Mouse (Mus musculus) liver, adult 2 months (tissue): ENCODE measurements around the gene Dcst2. TPM values are rescaled to one million over a fixed set of nuclear protein-coding genes. Genes with fewer than 3 reads are reported as not detected.

ENCODE experiments used
- DNase-seq: peaks from one replicate; pipeline ENCODE4 v3.0.0-alpha.2; 2011; ENCODE audit warnings: low read depth, low spot score; ENCODE audit errors: extremely low read depth
- H3K27ac ChIP-seq: fragments of 200-500 bp; replicated peaks from 2 replicates; pipeline ENCODE4 v1.5.1; 2012; ENCODE audit warnings: low read depth, mild to moderate bottlenecking, control low read depth, inconsistent platforms, low read length; ENCODE audit not compliant: insufficient read depth
- H3K27me3 ChIP-seq: fragments of 200-500 bp; 2 replicates; pipeline ENCODE4 v1.6.1; 2012; ENCODE audit warnings: mild to moderate bottlenecking, moderate library complexity, low read length, inconsistent platforms; ENCODE audit not compliant: control insufficient read depth, insufficient read depth
- H3K36me3 ChIP-seq: fragments of 200-500 bp; 2 replicates; pipeline ENCODE4 v1.6.1; 2012; ENCODE audit warnings: low read length, inconsistent platforms; ENCODE audit not compliant: control insufficient read depth, insufficient read depth
- H3K4me1 ChIP-seq: fragments of 200-500 bp; 2 replicates; pipeline ENCODE4 v1.6.1; 2011; ENCODE audit warnings: low read length; ENCODE audit not compliant: control insufficient read depth, insufficient read depth
- H3K4me3 ChIP-seq: fragments of 200-500 bp; 2 replicates; pipeline ENCODE4 v1.5.1; 2011; ENCODE audit warnings: low read depth, mild to moderate bottlenecking, control low read depth, low read length, moderate library complexity; ENCODE audit not compliant: insufficient read depth
- H3K79me2 ChIP-seq: fragments of 200-500 bp; 2 replicates; pipeline ENCODE4 v1.6.1; 2012; ENCODE audit warnings: inconsistent platforms, mild to moderate bottlenecking, low read length, moderate library complexity; ENCODE audit not compliant: control insufficient read depth, insufficient read depth
- H3K9ac ChIP-seq: fragments of 200-500 bp; 2 replicates; pipeline ENCODE4 v1.6.1; 2012; ENCODE audit warnings: low read depth, mild to moderate bottlenecking, control low read depth, inconsistent platforms, low read length
- CTCF ChIP-seq: fragments of 200-500 bp; IDR thresholded peaks from 2 replicates; pipeline ENCODE4 v1.5.1; 2011; ENCODE audit warnings: low read depth, low read length, control low read depth
- POLR2A ChIP-seq: fragments of 200-500 bp; IDR thresholded peaks from 2 replicates; pipeline ENCODE4 v1.6.1; 2011; ENCODE audit warnings: low read length, control low read depth; ENCODE audit not compliant: insufficient read depth; ENCODE audit errors: extremely low read depth
- WGBS: fragments of 180-500 bp; shearing (Covaris S2); methylation state at CpG from one replicate; pipeline ENCODE4 v1.1.7; 2018; 5-methylcytosine and 5-hydroxymethylcytosine counted together
- polyA plus RNA-seq: library from polyadenylated mRNA; depleted of rRNA; stranded (reverse); fragments of >200 nt; gene quantifications from 2 replicates; pipeline ENCODE4 v1.2.3, GENCODE M21; 2012
- total RNA-seq: library from RNA; depleted of rRNA; stranded (reverse); fragments of >200 nt; gene quantifications from 2 replicates; pipeline ENCODE4 v1.2.3, GENCODE M21; 2014

The Dcst2 gene
- total and polyA plus RNA-seq, 2 experiments = not detected

GRCm38 (mm10) chr3:89396654-89397005, 34.9 kb downstream of the Dcst2 start:
- Histone ChIP-seq H3K27ac (peak overlapping the region; percentile 79), H3K4me1 (peaks cover 4% of the 10 kb centered on the region; the same call in 1 of the 2 replicates), H3K9ac (peak overlapping the region; percentile 92)

GRCm38 (mm10) chr3:89401329-89401728, 39.6 kb downstream of the Dcst2 start:
- no peak for DNase-seq
- 90% methylated on average over 7 of the region's 7 CpGs for WGBS
- no peak overlapping the region for H3K4me3 ChIP-seq
- H3K4me1 ChIP-seq = peaks cover 6% of the 10 kb centered on the region; the same call in 1 of the 2 replicates
- no peak overlapping the region for H3K27ac ChIP-seq
- H3K36me3 ChIP-seq = peaks cover 14% of the 10 kb centered on the region; the same call in 1 of the 2 replicates
- H3K9ac ChIP-seq = no peak overlapping the region
- TF ChIP-seq CTCF (no peak), POLR2A (no peak)
- no peaks in the 10 kb centered on the region for H3K27me3 ChIP-seq
- peaks cover 5% of the 10 kb centered on the region; the same call in 1 of the 2 replicates for H3K79me2 ChIP-seq

More at GRCm38 (mm10) chr3:89396654-89397005, 34.9 kb downstream of the Dcst2 start:
- DNase-seq = no peak
- Histone ChIP-seq H3K36me3 (peaks cover 2% of the 10 kb centered on the region; the same call in 1 of the 2 replicates), H3K27me3 (no peaks in the 10 kb centered on the region), H3K79me2 (peaks cover 12% of the 10 kb centered on the region; the same call in 1 of the 2 replicates), H3K4me3 (peak overlapping the region; percentile 85)
- TF ChIP-seq CTCF (no peak), POLR2A (no peak)
- 0% methylated on average over 4 of the region's 4 CpGs for WGBS

GRCm38 (mm10) chr3:89402693-89403092, 40.9 kb downstream of the Dcst2 start, which contains the start of gene Lenep:
Gene Lenep (minus strand): TSS chr3:89402793.
- H3K36me3 ChIP-seq = peaks cover 14% of the 10 kb centered on the region; the same call in 1 of the 2 replicates
- H3K9ac ChIP-seq = no peak within 1 kb of the TSS
- peaks cover 10% of the 10 kb centered on the region; the same call in 1 of the 2 replicates for H3K4me1 ChIP-seq
- DNase-seq = no peak
- no peak within 1 kb of the TSS for H3K27ac ChIP-seq
- H3K27me3 ChIP-seq = no peaks in the 10 kb centered on the region
- no peak within 1 kb of the TSS for H3K4me3 ChIP-seq
- 88% methylated on average over 5 of the region's 5 CpGs for WGBS
- H3K79me2 ChIP-seq = peaks cover 8% of the 10 kb centered on the region; the same call in 1 of the 2 replicates
- TF ChIP-seq CTCF = no peak
- TF ChIP-seq POLR2A = no peak

- peak; percentile 91 for DNase-seq
- Histone ChIP-seq H3K36me3 (peaks cover 10% of the 10 kb centered on the region; the same call in 1 of the 2 replicates), H3K27me3 (no peaks in the 10 kb centered on the region), H3K9ac (no peak overlapping the region), H3K4me1 (peaks cover 24% of the 10 kb centered on the region), H3K27ac (peak overlapping the region; percentile 55), H3K79me2 (peaks cover 5% of the 10 kb centered on the region; the same call in 1 of the 2 replicates), H3K4me3 (no peak overlapping the region)
- WGBS = 35% methylated on average over 6 of the region's 6 CpGs
- no peak for TF ChIP-seq CTCF
- TF ChIP-seq POLR2A = no peak
Measured at GRCm38 (mm10) chr3:89406887-89407286, 45.1 kb downstream of the Dcst2 start.

- peaks cover 7% of the 10 kb centered on the region; the same call in 1 of the 2 replicates for H3K36me3 ChIP-seq
Measured at GRCm38 (mm10) chr3:89408448-89408847, 46.7 kb downstream of the Dcst2 start.

GRCm38 (mm10) chr3:89409701-89410100, 47.9 kb downstream of the Dcst2 start:
- no peaks in the 10 kb centered on the region for H3K27me3 ChIP-seq
- no peak overlapping the region for H3K4me3 ChIP-seq
- TF ChIP-seq CTCF (no peak), POLR2A (no peak)
- H3K27ac ChIP-seq = peak overlapping the region; percentile 93
- 37% methylated on average over 3 of the region's 3 CpGs for WGBS
- peak overlapping the region; percentile 57 for H3K9ac ChIP-seq
- peaks cover 3% of the 10 kb centered on the region; the same call in 1 of the 2 replicates for H3K79me2 ChIP-seq
- peaks cover 24% of the 10 kb centered on the region for H3K4me1 ChIP-seq
- peak; percentile 89 for DNase-seq
- H3K36me3 ChIP-seq = peaks cover 5% of the 10 kb centered on the region; the same call in 1 of the 2 replicates

More at GRCm38 (mm10) chr3:89408448-89408847, 46.7 kb downstream of the Dcst2 start:
- no peak overlapping the region for H3K4me3 ChIP-seq
- peaks cover 5% of the 10 kb centered on the region; the same call in 1 of the 2 replicates for H3K79me2 ChIP-seq
- no peak overlapping the region for H3K27ac ChIP-seq
- WGBS = 81% methylated on average over 16 of the region's 16 CpGs
- no peak for TF ChIP-seq POLR2A
- no peak for TF ChIP-seq CTCF
- no peak overlapping the region for H3K9ac ChIP-seq
- H3K4me1 ChIP-seq = peaks cover 24% of the 10 kb centered on the region
- H3K27me3 ChIP-seq = no peaks in the 10 kb centered on the region
- DNase-seq = no peak
